Mouse (Mus musculus) bone marrow, adult 2 months (tissue): ENCODE measurements around the gene Jmjd1c. TPM values are rescaled to one million over a fixed set of nuclear protein-coding genes. Genes with fewer than 3 reads are reported as not detected.

Experiments
- H3K27ac ChIP-seq: fragments of 200-500 bp; 2 replicates; pipeline ENCODE4 v1.5.1; 2012; ENCODE audit warnings: low read depth, mild to moderate bottlenecking, control low read depth, inconsistent platforms, low read length; ENCODE audit not compliant: control insufficient read depth, poor library complexity, insufficient read depth
- H3K4me1 ChIP-seq: fragments of 200-500 bp; 2 replicates; pipeline ENCODE4 v1.6.1; 2011; ENCODE audit warnings: low read length; ENCODE audit not compliant: control insufficient read depth, insufficient read depth
- H3K4me3 ChIP-seq: fragments of 200-500 bp; replicated peaks from 2 replicates; pipeline ENCODE3; 2011; ENCODE audit warnings: mild to moderate bottlenecking, low read depth, low read length, control low read depth; ENCODE audit not compliant: control insufficient read depth
- CTCF ChIP-seq: fragments of 200-500 bp; IDR thresholded peaks from 2 replicates; pipeline ENCODE4 v1.5.1; 2011; ENCODE audit warnings: low read length, control low read depth; ENCODE audit not compliant: control insufficient read depth, insufficient read depth
- POLR2A ChIP-seq: fragments of 200-500 bp; IDR thresholded peaks from 2 replicates; pipeline ENCODE4 v1.6.1; 2011; ENCODE audit warnings: low read depth, mild to moderate bottlenecking, control low read depth, low read length, borderline replicate concordance; ENCODE audit not compliant: control insufficient read depth
- WGBS: fragments of 180-500 bp; shearing (Covaris S2); methylation state at CpG from one replicate; pipeline ENCODE4 v1.1.7; 2018; 5-methylcytosine and 5-hydroxymethylcytosine counted together
- polyA plus RNA-seq: library from polyadenylated mRNA; stranded (reverse); fragments of >200 nt; gene quantifications from 2 replicates; pipeline ENCODE4 v1.2.4, GENCODE M21; 2011; ENCODE audit warnings: low replicate concordance; ENCODE audit not compliant: missing spikeins, insufficient read depth, insufficient read length

The Jmjd1c gene
- polyA plus RNA-seq, 1 experiment = 18.0 TPM

GRCm38 (mm10) chr10:67215133-67215532, 119.2 kb downstream of the Jmjd1c start:
- Histone ChIP-seq H3K27ac (no peak overlapping the region), H3K4me1 (no peaks in the 10 kb centered on the region; the same call in 1 of the 2 replicates), H3K4me3 (no peak overlapping the region)
- 19% methylated on average over 4 of the region's 4 CpGs for WGBS
- TF ChIP-seq POLR2A = no peak
- no peak for TF ChIP-seq CTCF

- 80% methylated on average over 3 of the region's 3 CpGs for WGBS
- H3K4me3 ChIP-seq = no peak overlapping the region
- no peak for TF ChIP-seq POLR2A
- no peak for TF ChIP-seq CTCF
- H3K4me1 ChIP-seq = no peaks in the 10 kb centered on the region; the same call in 1 of the 2 replicates
- H3K27ac ChIP-seq = no peak overlapping the region
Observed at GRCm38 (mm10) chr10:67216872-67217271, 120.9 kb downstream of the Jmjd1c start.

- no peak overlapping the region for H3K4me3 ChIP-seq
- H3K27ac ChIP-seq = no peak overlapping the region
- TF ChIP-seq CTCF (no peak), POLR2A (no peak)
- H3K4me1 ChIP-seq = no peaks in the 10 kb centered on the region; the same call in 1 of the 2 replicates
- WGBS = 80% methylated on average over 18 of the region's 18 CpGs
Observed at GRCm38 (mm10) chr10:67218873-67219565, 123.1 kb downstream of the Jmjd1c start.

GRCm38 (mm10) chr10:67220251-67220650, 124.3 kb downstream of the Jmjd1c start:
- no peak overlapping the region for H3K27ac ChIP-seq

GRCm38 (mm10) chr10:67221284-67221683, 125.4 kb downstream of the Jmjd1c start:
- Histone ChIP-seq H3K4me3 (no peak overlapping the region), H3K4me1 (no peaks in the 10 kb centered on the region; the same call in 1 of the 2 replicates)
- 71% methylated on average over 5 of the region's 5 CpGs for WGBS

More at GRCm38 (mm10) chr10:67220251-67220650, 124.3 kb downstream of the Jmjd1c start:
- H3K4me1 ChIP-seq = no peaks in the 10 kb centered on the region; the same call in 1 of the 2 replicates
- WGBS = 63% methylated on average over 4 of the region's 4 CpGs
- no peak overlapping the region for H3K4me3 ChIP-seq
- no peak for TF ChIP-seq CTCF

GRCm38 (mm10) chr10:67223942-67224341, 128.0 kb downstream of the Jmjd1c start:
- no peak overlapping the region for H3K4me3 ChIP-seq
- 47% methylated on average over 3 of the region's 4 CpGs for WGBS
- H3K27ac ChIP-seq = no peak overlapping the region
- TF ChIP-seq CTCF = no peak
- no peak for TF ChIP-seq POLR2A
- no peaks in the 10 kb centered on the region; the same call in 1 of the 2 replicates for H3K4me1 ChIP-seq

More at GRCm38 (mm10) chr10:67221284-67221683, 125.4 kb downstream of the Jmjd1c start:
- no peak overlapping the region for H3K27ac ChIP-seq
- no peak for TF ChIP-seq CTCF
- no peak for TF ChIP-seq POLR2A

- no peak overlapping the region for H3K27ac ChIP-seq
- WGBS = 74% methylated on average over 6 of the region's 6 CpGs
- no peak for TF ChIP-seq CTCF
- no peak for TF ChIP-seq POLR2A
- H3K4me3 ChIP-seq = no peak overlapping the region
- H3K4me1 ChIP-seq = no peaks in the 10 kb centered on the region; the same call in 1 of the 2 replicates
Observed at GRCm38 (mm10) chr10:67225528-67225927, 129.6 kb downstream of the Jmjd1c start.

GRCm38 (mm10) chr10:67226109-67226508, 130.2 kb downstream of the Jmjd1c start:
- TF ChIP-seq CTCF = no peak
- TF ChIP-seq POLR2A = no peak
- Histone ChIP-seq H3K4me3 (no peak overlapping the region), H3K27ac (no peak overlapping the region; the same call in 1 of the 2 replicates), H3K4me1 (no peaks in the 10 kb centered on the region; the same call in 1 of the 2 replicates)
- WGBS = 9% methylated on average over 7 of the region's 7 CpGs

GRCm38 (mm10) chr10:67226543-67226942, 130.6 kb downstream of the Jmjd1c start:
- no peak overlapping the region for H3K4me3 ChIP-seq
- WGBS = 90% methylated on average over 14 of the region's 14 CpGs
- H3K4me1 ChIP-seq = no peaks in the 10 kb centered on the region; the same call in 1 of the 2 replicates
- TF ChIP-seq CTCF (no peak), POLR2A (no peak)
- H3K27ac ChIP-seq = no peak overlapping the region; the same call in 1 of the 2 replicates
